Comparison of ENCODE assay signal across 20 mouse cellular contexts in genomic region chr1:189476796-189477195, GRCm38 (mm10).
"Had no signal": no experiment of that assay in that cellular context is flagged by ENCODE, and none has a peak within 500 bp of the region (broad histone marks: within the 10 kb centered on the region; RNA-seq: fewer than 3 reads in every experiment).

No protein-coding gene starts in this region.

- H3K9ac ChIP-seq: liver, embryonic 15.5 days; lung, embryonic 14.5 days; midbrain, embryonic 12.5 days; neural tube, embryonic 13.5 days; neural tube, embryonic 15.5 days had no signal

- H3K4me3 ChIP-seq: liver, embryonic 15.5 days; midbrain, embryonic 10.5 days; midbrain, embryonic 12.5 days; myocyte; neural tube, embryonic 13.5 days; neural tube, embryonic 15.5 days had no signal

- H3K4me1 ChIP-seq: liver, embryonic 15.5 days; midbrain, embryonic 10.5 days; midbrain, embryonic 12.5 days; neural tube, embryonic 13.5 days; neural tube, embryonic 15.5 days had no signal

- ATAC-seq: midbrain, embryonic 16.5 days had no signal

- H3K36me3 ChIP-seq: liver, embryonic 15.5 days; midbrain, embryonic 10.5 days; midbrain, embryonic 12.5 days; neural tube, embryonic 13.5 days; neural tube, embryonic 15.5 days had no signal

- H3K27me3 ChIP-seq: liver, embryonic 15.5 days; midbrain, embryonic 12.5 days; neural tube, embryonic 13.5 days; neural tube, embryonic 15.5 days had no signal

- DNase-seq: lung, adult 18-20 months; lung, embryonic 14.5 days; lung, postnatal 10 days; lung, postnatal 4 days; midbrain, embryonic 14.5 days; retina, postnatal 1 day; right cerebral cortex, adult 18-20 months; right cerebral cortex, postnatal 25 days; right cerebral cortex, postnatal 4 days; spleen, adult 18-20 months; thymus, adult 18-20 months; thymus, postnatal 14 days; thymus, postnatal 36 days had no signal

- H3K27ac ChIP-seq: liver, embryonic 15.5 days; midbrain, embryonic 10.5 days; midbrain, embryonic 12.5 days; neural tube, embryonic 13.5 days; neural tube, embryonic 15.5 days had no signal

- H3K4me2 ChIP-seq: liver, embryonic 15.5 days; lung, embryonic 14.5 days; midbrain, embryonic 12.5 days; neural tube, embryonic 13.5 days; neural tube, embryonic 15.5 days had no signal

- H3K9me3 ChIP-seq: liver, embryonic 15.5 days; midbrain, embryonic 10.5 days; midbrain, embryonic 12.5 days; neural tube, embryonic 13.5 days; neural tube, embryonic 15.5 days had no signal
